Mouse (Mus musculus): ENCODE data around the gene Rabl3.

GRCm38 (mm10) chr16:37498581-37498980 lies 41.1 kb upstream of the Rabl3 start:
- TF ChIP-seq CTCF (IDR thresholded peaks at IDR 0.05; ENCODE audit: borderline replicate concordance, insufficient read depth, low read depth, low read length) = no peak
- TF ChIP-seq POLR2A (IDR thresholded peaks at IDR 0.05; ENCODE audit: borderline replicate concordance, insufficient read depth, low read length) = no peak
